Mouse (Mus musculus) fibroblast of lung, adult 2 months (primary cell): Measurements from ENCODE around the gene Nsa2.
"Not testable (repeated sequence)": the region's sequence is repeated elsewhere in the genome, so short reads cannot be mapped to it uniquely, and the experiment has no call there.

Experiments
- DNase-seq: peaks from one replicate; pipeline ENCODE4 v3.0.0-alpha.2; 2011; ENCODE audit warnings: low read depth

The Nsa2 gene

DNA sequence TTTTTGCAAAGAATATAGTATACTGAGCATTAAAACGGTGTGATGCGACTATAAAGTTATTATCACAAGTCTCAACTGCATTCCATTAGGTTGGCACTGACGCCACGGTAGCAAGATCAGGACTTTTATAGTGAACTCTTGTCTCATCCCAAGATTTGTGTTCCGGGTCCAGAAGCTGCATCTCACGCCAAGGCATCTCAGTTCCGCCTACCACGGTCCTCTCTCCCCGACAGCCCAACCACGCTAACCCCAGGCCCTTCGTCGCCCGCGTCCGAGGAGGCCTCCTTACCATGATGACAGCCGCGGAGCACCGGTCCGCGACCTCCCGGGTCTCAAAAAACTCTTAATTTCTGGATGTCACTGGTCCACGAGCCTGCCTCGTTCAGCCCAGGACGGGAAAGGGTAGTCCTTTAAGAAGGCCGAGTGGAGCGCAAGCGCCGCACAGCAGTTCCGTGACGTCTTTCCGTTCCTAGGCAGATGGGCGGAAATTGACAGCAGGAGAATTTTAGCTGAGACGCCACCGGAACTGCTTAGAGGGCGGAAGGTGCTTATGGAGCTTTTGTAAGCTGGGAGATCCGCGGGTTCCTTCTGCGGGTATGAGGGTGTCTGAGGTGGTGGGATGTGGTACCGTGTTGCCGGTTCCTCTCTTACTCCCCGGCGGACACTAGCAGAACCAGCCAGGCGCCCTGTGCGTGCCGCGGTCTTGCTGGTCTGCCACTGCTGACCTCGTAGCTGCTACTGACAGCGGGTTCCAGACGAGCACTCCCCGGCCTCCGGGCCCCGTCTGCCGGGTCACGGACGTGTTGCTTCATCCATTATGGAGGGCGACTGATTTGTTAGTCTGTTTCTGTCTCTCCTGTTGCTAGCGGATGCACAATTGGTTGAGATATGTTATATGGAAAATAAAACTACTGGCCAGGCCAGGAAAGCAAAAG is at the start of gene Nsa2, which contains the start of gene Gfm2:
Gene Nsa2 (minus strand): TSS at position 472 of the 935 bp plus-strand sequence.
Gene Gfm2 (plus strand): TSS at position 472 of the 935 bp plus-strand sequence.
- DNase-seq, result peak; percentile 89

DNA sequence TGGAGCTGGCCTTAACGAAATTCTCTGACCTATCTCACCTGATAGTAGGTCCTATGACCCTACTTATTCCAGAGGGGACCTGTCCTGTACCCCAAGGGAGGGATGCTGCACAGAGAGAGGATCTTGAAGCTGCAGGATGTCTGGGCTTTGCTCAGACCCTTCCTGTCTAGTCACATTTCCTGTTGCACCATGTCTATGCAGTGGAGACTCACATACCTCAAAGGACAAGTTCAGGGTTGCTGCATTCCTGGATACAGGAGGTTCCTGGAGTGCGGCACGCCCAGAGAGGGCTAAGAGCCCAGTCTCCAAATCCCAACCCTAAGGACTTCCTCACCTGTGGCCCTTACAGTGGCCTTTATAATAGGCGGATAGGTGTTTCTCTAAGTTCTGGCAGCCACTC is 48.6 kb upstream of the Nsa2 start:
- DNase-seq, result no peak

DNA sequence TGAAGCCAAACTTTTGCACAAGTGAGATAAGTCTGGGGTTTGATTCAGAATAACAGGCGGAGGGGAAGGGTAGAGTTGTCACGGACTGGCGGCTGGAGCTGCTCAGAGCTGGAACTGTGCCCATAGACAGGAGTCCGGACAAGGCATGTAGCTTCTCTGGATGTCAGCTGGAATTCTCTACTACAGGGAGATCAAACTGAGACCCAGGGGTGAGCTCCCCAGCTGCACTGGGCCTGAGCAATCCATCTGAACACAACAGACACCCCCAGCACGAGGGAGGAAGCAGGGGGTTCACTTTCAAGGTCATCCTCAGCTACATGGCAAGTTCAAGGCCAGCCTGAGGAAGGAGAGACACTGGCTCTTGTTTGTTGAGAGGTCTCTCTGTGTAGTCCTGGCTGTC is 46.9 kb upstream of the Nsa2 start:
- DNase-seq, result no peak

DNA sequence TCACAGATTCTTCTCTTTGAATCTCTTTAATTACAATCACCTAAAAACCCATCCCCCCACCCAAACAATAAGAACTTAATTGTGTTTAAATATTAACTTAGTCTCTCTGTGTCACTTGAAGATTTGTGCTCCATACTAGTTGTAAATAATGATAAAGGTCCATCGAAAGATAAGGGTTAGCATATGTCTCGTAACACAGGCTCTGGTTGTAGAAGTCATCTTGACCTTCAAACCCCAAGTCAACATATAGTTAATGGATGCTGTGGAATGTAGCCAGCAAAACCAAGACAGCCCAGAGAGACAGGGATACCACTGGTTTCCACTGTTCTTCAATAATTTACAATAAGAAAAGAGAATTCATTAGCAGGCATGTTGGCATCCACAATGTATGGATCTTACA is 46.4 kb upstream of the Nsa2 start:
- no peak for DNase-seq

DNA sequence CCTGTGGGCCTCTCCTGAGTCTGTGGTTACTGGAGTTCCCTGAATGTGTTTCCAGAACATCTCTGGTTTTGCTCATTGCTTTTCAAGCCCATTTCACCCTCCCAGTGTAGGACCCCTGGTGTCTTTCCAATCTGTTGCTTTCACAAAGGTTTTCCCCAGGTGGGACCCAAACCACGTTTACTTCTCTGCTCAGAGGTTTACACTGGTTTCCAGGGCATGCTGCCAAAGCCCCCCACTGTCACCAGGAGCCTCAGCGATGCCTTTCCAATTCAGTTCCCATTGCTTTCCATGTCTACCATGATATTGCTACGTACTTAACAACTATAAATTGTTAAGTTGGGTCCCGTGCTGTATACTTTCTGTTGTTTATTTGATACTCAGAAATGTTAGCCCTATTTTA is 45.1 kb upstream of the Nsa2 start:
- no peak for DNase-seq

DNA sequence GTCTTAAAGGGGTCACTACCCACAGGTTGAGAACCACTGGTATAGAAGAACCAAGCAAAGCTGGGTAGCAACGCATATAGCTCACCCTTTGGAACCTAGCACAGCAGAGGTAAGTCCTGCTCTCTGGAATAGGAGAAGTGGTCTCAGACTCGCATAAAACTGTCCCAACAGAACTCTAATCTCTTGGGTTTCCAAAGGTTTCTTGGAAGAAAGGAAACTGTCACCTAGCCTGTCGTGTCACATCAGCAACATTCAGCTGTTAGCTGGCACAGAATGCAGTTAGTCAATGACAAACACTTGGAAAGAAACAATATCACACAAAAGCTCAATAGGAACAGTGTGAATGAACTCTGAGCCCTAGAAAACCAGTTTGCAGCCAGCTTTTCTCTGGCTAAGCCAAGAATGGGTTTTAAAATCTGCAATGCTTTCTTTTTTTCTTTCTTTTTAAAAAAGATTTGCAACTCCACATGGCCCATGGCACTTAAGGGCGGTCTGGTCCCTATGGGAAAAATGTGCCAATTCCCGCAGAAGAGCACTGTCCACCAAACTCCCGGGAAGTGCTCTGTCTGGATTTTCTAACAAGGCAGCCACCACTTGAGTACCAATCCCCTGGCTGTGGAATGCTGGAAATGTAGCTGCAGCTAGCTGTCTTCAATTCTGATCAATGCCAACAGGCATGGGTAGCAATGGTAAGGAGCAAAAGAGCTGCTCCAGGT is 42.5 kb upstream of the Nsa2 start:
- no peak for DNase-seq

DNA sequence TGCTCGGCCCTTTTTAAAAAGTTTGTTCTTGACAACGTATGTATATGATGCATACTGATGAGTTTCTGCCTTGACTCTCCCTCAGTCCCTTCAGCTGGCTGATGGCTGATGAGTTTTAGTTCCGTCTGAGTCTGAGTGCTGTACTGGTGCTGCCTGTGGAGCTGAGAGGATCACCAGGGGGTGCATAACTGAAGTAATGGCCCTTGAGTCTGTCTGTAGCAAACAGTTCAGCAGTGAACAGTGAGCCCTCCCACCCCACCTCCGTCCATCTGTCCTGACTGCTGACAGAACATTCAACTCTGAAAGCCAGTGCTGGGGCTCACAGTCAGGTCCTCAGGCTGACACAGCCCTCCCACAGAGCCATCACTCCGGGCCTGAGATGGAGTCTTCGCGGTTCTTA is 41.2 kb upstream of the Nsa2 start:
- no peak for DNase-seq

DNA sequence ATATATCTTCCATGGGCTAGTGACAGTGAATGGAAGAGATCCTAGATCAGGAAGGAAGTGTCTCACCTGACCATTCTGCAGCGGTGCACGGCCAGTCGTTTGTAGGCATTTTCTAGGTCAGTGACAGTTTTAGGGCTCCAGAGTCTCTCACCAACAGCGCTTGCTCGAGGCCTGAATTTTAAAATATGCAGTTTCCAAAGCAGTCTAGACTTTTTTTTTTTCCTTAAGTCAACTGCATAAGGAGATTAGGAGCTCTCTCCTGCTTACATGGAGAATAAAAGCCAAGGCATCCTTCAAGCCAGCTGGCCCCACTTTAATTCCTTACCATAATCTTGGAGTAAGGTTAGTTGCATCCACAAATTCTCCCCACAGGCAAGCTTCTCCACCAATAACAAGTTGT is 39.0 kb upstream of the Nsa2 start:
- DNase-seq, result no peak

DNA sequence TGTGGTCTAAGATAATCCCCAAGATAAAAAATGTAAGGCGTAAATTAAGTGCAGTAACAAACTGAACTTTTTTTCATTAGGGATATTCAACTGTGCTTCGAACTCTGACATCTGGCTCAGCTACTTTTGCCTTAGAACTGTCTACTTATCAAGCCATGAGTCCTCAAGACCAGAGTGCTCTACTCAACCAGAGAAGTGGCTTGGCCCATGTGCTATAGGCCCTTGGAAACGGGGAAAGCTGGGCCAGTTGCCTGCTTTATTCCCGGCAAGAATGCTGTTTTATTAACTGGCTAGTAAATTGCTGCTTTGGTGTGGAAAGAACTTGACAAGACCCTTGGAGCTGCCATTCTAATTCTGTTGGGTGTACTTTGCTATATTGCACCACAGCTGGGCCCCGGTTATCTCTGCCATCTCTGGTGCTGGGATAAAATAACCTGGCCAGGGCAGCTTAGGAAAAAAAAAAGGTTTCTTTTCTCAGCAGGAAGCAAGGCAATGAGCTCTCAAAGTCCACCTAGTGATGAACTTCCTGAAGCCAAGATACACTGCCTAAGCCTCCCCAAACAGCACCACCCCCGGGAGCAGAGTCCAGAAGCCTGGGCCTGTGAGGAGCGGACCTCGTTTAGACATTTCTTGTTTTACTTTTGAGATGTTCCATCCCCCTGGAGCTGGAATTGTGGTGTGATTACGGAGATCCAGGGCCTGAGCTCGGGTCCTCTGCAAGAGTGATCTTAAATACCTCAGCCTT is 38.0 kb upstream of the Nsa2 start:
- no peak for DNase-seq

DNA sequence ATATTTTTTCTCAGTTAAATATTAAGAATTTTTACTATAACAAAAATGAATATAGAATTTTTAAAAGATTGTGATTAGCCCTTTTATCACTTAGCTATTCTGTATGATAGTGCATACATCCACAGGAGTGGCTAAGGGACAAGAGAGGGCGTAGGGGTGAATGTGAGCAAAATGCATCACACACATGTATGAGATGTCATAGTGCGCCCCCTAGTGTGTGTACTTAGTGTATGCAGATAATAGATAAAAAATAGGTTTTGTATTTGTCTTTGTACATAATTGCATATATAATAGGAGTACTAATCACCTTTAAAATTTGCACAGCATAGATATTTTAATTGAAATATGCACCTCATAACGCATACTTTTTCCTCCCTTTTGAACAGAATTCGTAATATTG is 8.1 kb upstream of the Nsa2 start:
- no peak for DNase-seq

DNA sequence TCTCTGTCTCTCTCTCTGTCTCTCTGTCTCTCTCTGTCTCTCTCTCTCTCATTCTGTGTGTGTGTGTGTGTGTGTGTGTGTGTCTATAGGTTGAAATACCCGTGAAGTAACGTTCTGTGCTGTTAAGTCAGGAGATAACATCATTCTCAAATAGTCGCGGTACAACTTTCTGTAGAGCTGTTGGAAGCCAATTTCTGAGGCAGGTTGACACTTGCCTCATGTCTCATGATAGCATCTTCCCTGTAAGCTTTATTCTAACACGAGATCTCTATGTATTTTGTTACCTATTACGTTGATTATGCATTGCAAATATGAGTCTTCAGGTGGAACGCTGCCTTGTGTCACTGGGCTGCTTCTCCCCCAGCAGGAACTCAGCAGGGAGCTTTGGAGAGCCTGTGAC is 4.6 kb upstream of the Nsa2 start:
- no peak for DNase-seq

DNA sequence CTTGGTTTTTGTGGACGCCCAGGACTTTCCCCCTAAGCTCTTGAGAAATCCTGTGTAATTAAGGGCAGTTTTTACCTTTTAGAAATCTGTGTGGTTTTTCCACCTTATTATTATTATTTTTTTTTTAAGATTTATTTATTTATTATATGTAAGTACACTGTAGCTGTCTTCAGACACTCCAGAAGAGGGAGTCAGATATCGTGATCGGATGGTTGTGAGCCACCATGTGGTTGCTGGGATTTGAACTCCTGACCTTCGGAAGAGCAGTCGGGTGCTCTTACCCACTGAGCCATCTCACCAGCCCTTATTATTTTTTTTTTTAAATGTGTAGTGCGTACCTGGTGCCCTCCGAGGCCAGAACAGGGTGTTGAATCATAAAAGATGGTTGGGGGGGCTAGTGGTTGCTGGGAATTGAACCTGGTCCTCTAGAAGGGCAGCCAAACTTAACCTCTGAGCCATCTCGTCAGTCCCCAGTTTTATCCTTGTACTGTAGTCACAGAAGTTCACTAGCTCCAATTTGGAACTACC is 731 bp upstream of the Nsa2 start:
- not testable (repeated sequence) for DNase-seq

DNA sequence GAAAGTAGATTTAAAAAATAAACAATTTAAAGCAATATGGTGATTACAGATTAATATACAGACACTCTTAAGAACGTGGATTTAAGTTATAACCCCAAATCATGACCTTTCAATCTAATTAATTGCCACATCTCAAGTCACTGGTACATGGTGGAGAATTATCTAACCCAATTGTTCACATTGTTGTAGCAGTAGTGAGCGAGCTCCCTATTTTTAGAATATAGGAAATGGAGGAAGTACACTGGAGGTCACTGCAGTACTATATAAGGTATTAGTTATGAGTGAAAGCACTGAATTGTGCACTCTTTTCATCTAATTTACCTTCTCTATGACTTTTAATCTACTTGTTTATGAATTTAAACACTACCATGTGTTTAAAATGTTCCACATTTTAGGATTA is 7.3 kb downstream of the Nsa2 start:
- not testable (repeated sequence) for DNase-seq

DNA sequence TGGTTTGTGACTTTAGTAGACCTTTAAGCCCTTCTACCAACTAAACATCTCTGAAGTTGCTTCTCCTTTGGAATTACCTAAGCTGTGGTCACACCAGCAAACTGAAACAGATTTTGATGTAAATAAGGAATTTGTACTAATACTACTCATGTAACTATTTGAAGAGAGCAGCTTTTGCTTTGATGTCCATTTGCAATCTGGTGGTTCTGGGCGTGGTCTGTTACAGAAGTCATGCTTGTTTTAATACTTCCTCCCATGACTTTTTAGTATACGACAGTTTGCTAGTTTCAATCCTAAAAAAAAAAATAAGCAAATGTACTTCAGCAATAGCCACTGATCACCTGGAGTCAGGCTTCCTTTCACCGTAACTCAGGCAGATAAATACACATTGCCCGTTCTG is 8.1 kb downstream of the Nsa2 start:
- not testable (repeated sequence) for DNase-seq

DNA sequence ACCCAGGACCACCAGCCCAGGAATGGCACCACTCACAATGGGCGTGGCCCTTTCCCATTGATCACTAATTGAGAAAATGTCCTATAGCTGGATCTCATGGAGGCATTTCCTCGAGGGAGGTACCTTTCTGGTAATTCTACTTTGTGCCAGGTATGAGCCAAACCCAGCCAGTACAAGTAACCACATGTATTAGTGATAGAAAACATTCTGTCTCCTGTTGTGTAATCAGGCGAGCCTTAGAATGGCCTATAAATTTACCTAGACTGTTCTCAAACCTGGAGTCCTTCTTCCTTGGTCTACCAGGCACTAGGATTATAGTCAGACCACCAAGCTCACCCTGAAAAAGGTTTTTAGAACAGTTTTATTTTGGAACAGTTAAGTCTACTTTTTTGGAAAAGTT is 16.4 kb downstream of the Nsa2 start:
- no peak for DNase-seq

DNA sequence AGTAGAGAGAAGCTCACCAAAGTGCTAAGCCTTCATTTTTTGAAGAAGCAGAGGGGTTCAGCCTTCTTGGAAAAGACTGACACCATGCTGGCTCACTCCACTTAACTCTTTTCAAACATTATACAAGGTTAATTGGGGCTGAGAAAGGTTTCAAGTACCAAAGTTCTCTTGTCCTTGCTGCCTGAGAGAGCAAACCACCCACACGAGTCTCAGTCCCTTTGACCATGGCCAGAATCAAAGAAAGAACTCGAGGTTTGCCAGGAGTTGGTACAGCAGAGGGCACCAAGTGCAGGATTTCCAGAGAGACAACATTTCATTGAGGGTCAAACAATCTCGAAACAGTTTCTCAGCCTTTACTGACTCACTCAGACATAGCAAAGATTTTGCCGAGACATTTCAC is 28.7 kb downstream of the Nsa2 start:
- no peak for DNase-seq

DNA sequence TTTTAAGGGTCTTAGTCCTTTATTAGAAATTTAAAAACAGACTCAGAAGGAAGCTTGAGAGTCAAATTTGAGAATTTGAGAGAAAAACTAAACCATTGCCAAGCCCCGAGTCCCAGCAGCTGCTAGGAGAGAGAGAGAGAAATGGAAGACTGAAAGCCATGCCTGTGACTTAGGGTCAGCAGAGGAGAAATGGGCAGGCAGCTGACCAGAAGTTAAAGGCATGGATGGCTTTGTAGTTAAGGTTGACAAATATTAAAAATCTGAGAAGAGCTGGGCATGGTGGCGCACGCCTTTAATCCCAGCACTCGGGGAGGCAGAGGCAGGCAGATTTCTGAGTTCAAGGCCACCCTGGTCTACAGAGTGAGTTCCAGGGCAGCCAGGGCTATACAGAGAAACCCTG is 30.0 kb downstream of the Nsa2 start:
- DNase-seq, result not testable (repeated sequence)

DNA sequence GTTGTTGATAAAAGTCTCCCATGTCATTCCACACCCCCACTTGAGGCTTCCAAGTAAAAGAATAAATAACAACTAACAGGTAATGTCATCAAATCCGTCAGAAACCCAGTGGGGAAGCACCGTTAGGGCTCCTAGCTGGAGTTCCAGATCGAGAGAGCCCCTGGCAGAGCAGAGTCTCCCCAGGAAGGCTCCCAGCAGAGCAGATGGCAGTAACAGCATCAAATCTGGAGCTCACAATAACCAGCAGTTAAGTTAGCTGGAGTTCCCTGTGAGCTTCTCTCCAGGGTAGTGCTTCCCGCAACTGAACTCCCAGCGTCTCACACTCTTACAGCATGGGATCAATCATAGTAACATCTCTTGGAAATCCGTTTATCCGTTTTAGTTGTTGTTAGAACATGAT is 32.7 kb downstream of the Nsa2 start:
- no peak for DNase-seq

DNA sequence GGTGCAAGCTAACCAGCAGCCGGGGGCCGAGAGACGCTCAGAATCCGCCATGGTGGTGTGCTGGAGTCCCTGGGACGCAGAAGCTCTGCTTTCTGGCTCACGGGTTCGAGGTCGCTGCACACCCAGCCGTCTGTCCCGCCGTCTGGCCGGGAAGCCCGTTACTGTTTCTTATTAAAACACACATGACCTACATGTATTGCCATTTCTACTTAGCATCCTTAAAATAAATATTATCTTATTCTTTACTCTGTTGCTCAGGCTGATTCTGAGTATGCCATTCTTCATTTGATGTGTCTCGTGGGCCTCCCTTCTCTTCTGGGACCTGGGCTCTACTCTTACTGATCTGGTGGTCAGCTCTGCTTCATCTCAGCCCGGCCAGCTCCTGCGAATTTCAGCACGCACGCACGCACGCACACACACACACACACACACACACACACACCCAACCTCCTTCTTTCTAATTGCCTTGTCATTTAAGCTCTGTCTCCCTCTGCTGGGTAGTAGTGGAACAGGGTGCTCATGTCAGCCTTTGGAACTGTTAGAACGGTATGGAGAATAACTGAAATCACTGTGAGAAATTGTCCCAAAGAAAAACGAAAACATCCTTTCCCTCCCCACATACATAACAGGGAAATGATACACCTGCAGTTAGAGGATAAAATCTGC is 38.4 kb downstream of the Nsa2 start, which contains the start of gene Gm6169:
Gene Gm6169 (minus strand): TSS at position 51 of the 666 bp plus-strand sequence.
- peak; percentile 14 for DNase-seq

DNA sequence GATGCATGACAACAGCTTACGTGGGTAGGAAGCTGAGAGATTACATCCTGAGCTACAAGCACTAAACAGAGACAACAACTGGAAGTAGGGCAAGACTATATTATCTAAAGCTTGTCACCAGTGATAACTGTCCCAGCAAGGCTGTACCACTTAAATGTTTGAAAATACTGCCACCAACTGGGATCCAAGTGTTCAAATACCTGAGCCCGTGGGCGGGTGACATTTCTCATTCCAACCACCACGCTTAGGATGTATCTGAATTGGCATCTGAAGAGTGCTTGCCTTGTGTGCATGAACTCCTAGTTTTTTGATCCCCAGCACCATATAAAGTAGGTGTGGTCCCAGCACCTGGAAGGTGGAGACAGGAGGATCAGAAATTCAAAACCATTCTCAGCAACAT is 42.0 kb downstream of the Nsa2 start:
- DNase-seq, result no peak

DNA sequence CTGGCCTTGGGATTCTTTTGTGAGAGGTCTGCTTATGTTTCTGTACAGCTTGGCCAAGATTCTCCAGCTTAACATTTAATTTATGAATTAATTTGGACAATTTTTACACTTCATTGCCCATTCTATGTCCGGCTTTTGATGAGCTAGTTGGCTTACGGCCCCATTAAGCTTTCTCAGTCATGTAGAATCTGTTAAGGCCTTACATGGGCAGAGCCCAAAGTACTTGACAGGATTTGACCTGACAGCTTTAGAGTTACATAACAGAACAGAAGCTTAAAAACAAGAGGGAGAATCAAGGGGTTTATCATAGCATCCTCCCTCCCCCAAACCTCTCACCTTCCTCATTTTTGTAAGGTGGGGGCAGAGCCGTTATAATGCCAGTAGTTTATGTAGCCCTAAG is 49.6 kb downstream of the Nsa2 start:
- no peak for DNase-seq

DNA sequence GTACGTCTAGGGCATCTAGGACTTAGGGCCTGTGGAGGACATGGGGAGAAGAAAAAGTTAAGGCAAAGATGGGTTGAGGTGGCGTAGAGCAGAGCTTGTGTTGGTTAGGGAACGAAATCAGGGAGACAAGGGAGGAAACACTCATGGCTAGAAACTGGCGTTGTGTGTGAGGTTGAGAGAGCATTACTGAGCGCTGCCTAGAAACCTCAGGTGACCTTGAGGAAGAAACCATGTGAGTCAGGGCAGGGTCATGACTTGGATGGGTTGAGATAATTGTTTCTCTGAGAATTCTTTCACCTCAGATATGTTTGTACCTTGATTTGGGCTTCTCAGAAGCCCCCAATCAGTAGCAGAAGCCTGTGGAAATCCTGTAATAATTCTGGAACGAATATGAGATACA is 50.3 kb downstream of the Nsa2 start:
- no peak for DNase-seq
